Mouse (Mus musculus) stomach, embryonic 15.5 days (tissue): ENCODE results near the gene Olfr521. TPM values are rescaled to one million over a fixed set of nuclear protein-coding genes. Genes with fewer than 3 reads are reported as not detected.
"Not testable (repeated sequence)": the region's sequence is repeated elsewhere in the genome, so short reads cannot be mapped to it uniquely, and the experiment has no call there.

Experiments
- ATAC-seq: fragments of 200-750 bp; cut with Nextera tagmentation; 2 replicates; pipeline ENCODE4 v1.8.0; 2017; ENCODE audit warnings: low read depth, moderate number of reproducible peaks, moderate TSS enrichment; ENCODE audit not compliant: insufficient read depth, low FRiP score
- H3K27ac ChIP-seq: fragments of 300-500 bp; sonication (generic); 2 replicates; pipeline ENCODE4 v1.5.1; 2015; ENCODE audit warnings: mild to moderate bottlenecking, inconsistent platforms
- H3K27me3 ChIP-seq: fragments of 300-500 bp; sonication (generic); replicated peaks from 2 replicates; pipeline ENCODE4 v1.6.1; 2015; ENCODE audit warnings: inconsistent platforms
- H3K36me3 ChIP-seq: fragments of 300-500 bp; sonication (generic); 2 replicates; pipeline ENCODE4 v1.6.1; 2015; ENCODE audit warnings: inconsistent platforms
- H3K4me1 ChIP-seq: fragments of 300-500 bp; sonication (generic); 2 replicates; pipeline ENCODE4 v1.6.1; 2015; ENCODE audit warnings: inconsistent platforms
- H3K4me2 ChIP-seq: fragments of 300-500 bp; sonication (generic); 2 replicates; pipeline ENCODE4 v1.6.1; 2015; ENCODE audit warnings: mild to moderate bottlenecking, inconsistent platforms
- H3K4me3 ChIP-seq: fragments of 300-500 bp; sonication (generic); replicated peaks from 2 replicates; pipeline ENCODE4 v1.5.1; 2015; ENCODE audit warnings: inconsistent platforms
- H3K9ac ChIP-seq: fragments of 300-500 bp; sonication (generic); 2 replicates; pipeline ENCODE4 v1.6.1; 2015; ENCODE audit warnings: inconsistent platforms
- H3K9me3 ChIP-seq: fragments of 300-500 bp; sonication (generic); 2 replicates; pipeline ENCODE4 v1.6.1; 2016; ENCODE audit warnings: inconsistent platforms
- WGBS: fragments of 180-500 bp; shearing (Covaris S2); methylation state at CpG from one replicate; pipeline ENCODE4 v1.1.7; 2015; 5-methylcytosine and 5-hydroxymethylcytosine counted together
- polyA plus RNA-seq: library from polyadenylated mRNA; unstranded; fragments of >200 nt; fragmentation: Nextera tagmentation; extraction: Ambion mirVana; gene quantifications from 2 replicates; pipeline ENCODE4 v1.2.1, GENCODE M21; 2015

Gene Olfr521
- polyA plus RNA-seq, 1 experiment from 2014 or later = not detected

- Histone ChIP-seq H3K9me3 (no peaks in the 10 kb centered on the region), H3K27ac (no peak overlapping the region), H3K4me2 (no peak overlapping the region), H3K4me3 (no peak overlapping the region), H3K4me1 (peaks cover 5% of the 10 kb centered on the region; the same call in 1 of the 2 replicates), H3K9ac (no peak overlapping the region), H3K36me3 (no peaks in the 10 kb centered on the region), H3K27me3 (no peaks in the 10 kb centered on the region)
- WGBS = 69% methylated on average over 10 of the region's 10 CpGs
- no peak for ATAC-seq
Measured at GRCm38 (mm10) chr7:99790816-99791215, 27.5 kb downstream of the Olfr521 start.

- Histone ChIP-seq H3K27me3 (no peaks in the 10 kb centered on the region), H3K4me2 (no peak overlapping the region), H3K9me3 (no peaks in the 10 kb centered on the region), H3K9ac (no peak overlapping the region), H3K27ac (no peak overlapping the region), H3K4me1 (peaks cover 6% of the 10 kb centered on the region; the same call in 1 of the 2 replicates), H3K4me3 (no peak overlapping the region), H3K36me3 (no peaks in the 10 kb centered on the region)
- WGBS = 41% methylated on average over 2 of the region's 2 CpGs
- ATAC-seq = no peak
Measured at GRCm38 (mm10) chr7:99794096-99794495, 30.8 kb downstream of the Olfr521 start.

GRCm38 (mm10) chr7:99795192-99795981, 32.1 kb downstream of the Olfr521 start:
- H3K4me1 ChIP-seq = peaks cover 6% of the 10 kb centered on the region; the same call in 1 of the 2 replicates
- H3K36me3 ChIP-seq = no peaks in the 10 kb centered on the region
- H3K27ac ChIP-seq = no peak overlapping the region
- H3K4me3 ChIP-seq = no peak overlapping the region
- H3K9ac ChIP-seq = no peak overlapping the region
- no peaks in the 10 kb centered on the region for H3K9me3 ChIP-seq
- peak overlapping the region; percentile 22; the same call in 1 of the 2 replicates for H3K4me2 ChIP-seq
- ATAC-seq = no peak
- H3K27me3 ChIP-seq = no peaks in the 10 kb centered on the region
- 9% methylated on average over 17 of the region's 17 CpGs for WGBS

- Histone ChIP-seq H3K4me1 (peaks cover 6% of the 10 kb centered on the region; the same call in 1 of the 2 replicates), H3K27ac (no peak overlapping the region), H3K27me3 (no peaks in the 10 kb centered on the region), H3K4me3 (no peak overlapping the region), H3K9ac (no peak overlapping the region), H3K36me3 (no peaks in the 10 kb centered on the region), H3K4me2 (no peak overlapping the region), H3K9me3 (no peaks in the 10 kb centered on the region)
- ATAC-seq = no peak
- 83% methylated on average over 3 of the region's 3 CpGs for WGBS
Measured at GRCm38 (mm10) chr7:99796471-99796870, 33.2 kb downstream of the Olfr521 start.

GRCm38 (mm10) chr7:99797261-99797660, 34.0 kb downstream of the Olfr521 start:
- Histone ChIP-seq H3K4me3 (no peak overlapping the region), H3K9me3 (no peaks in the 10 kb centered on the region), H3K4me1 (peaks cover 6% of the 10 kb centered on the region; the same call in 1 of the 2 replicates), H3K4me2 (no peak overlapping the region), H3K27ac (no peak overlapping the region), H3K36me3 (no peaks in the 10 kb centered on the region), H3K9ac (no peak overlapping the region), H3K27me3 (no peaks in the 10 kb centered on the region)
- no peak for ATAC-seq
- 76% methylated on average over 3 of the region's 3 CpGs for WGBS

- H3K36me3 ChIP-seq = no peaks in the 10 kb centered on the region
- 34% methylated on average over 6 of the region's 6 CpGs for WGBS
- ATAC-seq = no peak; the same call in 1 of the 2 replicates
- H3K4me1 ChIP-seq = peaks cover 6% of the 10 kb centered on the region; the same call in 1 of the 2 replicates
- no peak overlapping the region for H3K4me3 ChIP-seq
- no peaks in the 10 kb centered on the region for H3K27me3 ChIP-seq
- no peak overlapping the region for H3K9ac ChIP-seq
- no peaks in the 10 kb centered on the region for H3K9me3 ChIP-seq
- no peak overlapping the region for H3K27ac ChIP-seq
- no peak overlapping the region for H3K4me2 ChIP-seq
Measured at GRCm38 (mm10) chr7:99797911-99798647, 34.8 kb downstream of the Olfr521 start.

GRCm38 (mm10) chr7:99799118-99799517, 35.8 kb downstream of the Olfr521 start:
- H3K27me3 ChIP-seq = no peaks in the 10 kb centered on the region
- no peak overlapping the region for H3K4me2 ChIP-seq
- ATAC-seq = no peak
- 72% methylated on average over 7 of the region's 7 CpGs for WGBS
- peaks cover 6% of the 10 kb centered on the region; the same call in 1 of the 2 replicates for H3K4me1 ChIP-seq
- H3K4me3 ChIP-seq = no peak overlapping the region
- H3K36me3 ChIP-seq = no peaks in the 10 kb centered on the region
- no peaks in the 10 kb centered on the region for H3K9me3 ChIP-seq
- H3K27ac ChIP-seq = no peak overlapping the region
- no peak overlapping the region for H3K9ac ChIP-seq

GRCm38 (mm10) chr7:99803535-99803934, 40.2 kb downstream of the Olfr521 start:
- no peak overlapping the region for H3K4me2 ChIP-seq
- 62% methylated on average over 8 of the region's 8 CpGs for WGBS
- no peaks in the 10 kb centered on the region for H3K4me1 ChIP-seq
- H3K36me3 ChIP-seq = no peaks in the 10 kb centered on the region
- no peak overlapping the region for H3K27ac ChIP-seq
- peak; percentile 63; the same call in 1 of the 2 replicates for ATAC-seq
- H3K4me3 ChIP-seq = no peak overlapping the region
- no peak overlapping the region for H3K9ac ChIP-seq
- no peaks in the 10 kb centered on the region for H3K9me3 ChIP-seq
- no peaks in the 10 kb centered on the region for H3K27me3 ChIP-seq

- H3K4me3 ChIP-seq, H3K9ac ChIP-seq, H3K27ac ChIP-seq, H3K4me2 ChIP-seq, H3K36me3 ChIP-seq, H3K4me1 ChIP-seq, H3K9me3 ChIP-seq, H3K27me3 ChIP-seq: not testable (repeated sequence)
- peak; percentile 60; the same call in 1 of the 2 replicates for ATAC-seq
- WGBS = 81% methylated on average over 3 of the region's 3 CpGs
Measured at GRCm38 (mm10) chr7:99804033-99804432, 40.7 kb downstream of the Olfr521 start.

GRCm38 (mm10) chr7:99805340-99805739, 42.0 kb downstream of the Olfr521 start:
- Histone ChIP-seq H3K4me1 (no peaks in the 10 kb centered on the region), H3K9ac (no peak overlapping the region), H3K4me3 (no peak overlapping the region), H3K27ac (no peak overlapping the region), H3K27me3 (no peaks in the 10 kb centered on the region), H3K9me3 (no peaks in the 10 kb centered on the region), H3K36me3 (no peaks in the 10 kb centered on the region), H3K4me2 (no peak overlapping the region)
- no peak for ATAC-seq
- 75% methylated on average over 1 of the region's 1 CpGs for WGBS

- H3K4me2 ChIP-seq, H3K9ac ChIP-seq, H3K27me3 ChIP-seq, H3K4me1 ChIP-seq, H3K27ac ChIP-seq, ATAC-seq, H3K36me3 ChIP-seq, H3K9me3 ChIP-seq, H3K4me3 ChIP-seq: not testable (repeated sequence)
- WGBS = 53% methylated on average over 7 of the region's 7 CpGs
Measured at GRCm38 (mm10) chr7:99807043-99807442, 43.7 kb downstream of the Olfr521 start.

- H3K4me2 ChIP-seq = no peak overlapping the region
- H3K27me3 ChIP-seq = no peaks in the 10 kb centered on the region
- H3K36me3 ChIP-seq = 0 out of 2 replicates have a peak, but pooled peaks cover 4% of the 10 kb centered on the region
- H3K4me1 ChIP-seq = no peaks in the 10 kb centered on the region
- 62% methylated on average over 2 of the region's 2 CpGs for WGBS
- no peaks in the 10 kb centered on the region for H3K9me3 ChIP-seq
- H3K4me3 ChIP-seq = no peak overlapping the region
- no peak for ATAC-seq
- no peak overlapping the region for H3K9ac ChIP-seq
- no peak overlapping the region for H3K27ac ChIP-seq
Measured at GRCm38 (mm10) chr7:99810814-99811213, 47.5 kb downstream of the Olfr521 start.
